Mouse (Mus musculus) lung, postnatal 0 days (tissue): ENCODE measurements around the gene Eri3.

Experiments
- CTCF ChIP-seq: IDR thresholded peaks from 2 replicates; pipeline ENCODE4 v1.5.1; 2016; ENCODE audit warnings: antibody characterized with exemption, mild to moderate bottlenecking
- EP300 ChIP-seq: IDR thresholded peaks from 2 replicates; pipeline ENCODE4 v1.6.1; 2016; ENCODE audit warnings: antibody characterized with exemption, mild to moderate bottlenecking, control low read depth

GRCm38 (mm10) chr4:117624660-117625059 is 74.5 kb downstream of the Eri3 start:
- TF ChIP-seq EP300: no peak
- no peak for TF ChIP-seq CTCF
